Mouse (Mus musculus) heart, embryonic 16.5 days (tissue): ENCODE results near the gene Gzf1. TPM values are rescaled to one million over a fixed set of nuclear protein-coding genes. Genes with fewer than 3 reads are reported as not detected.
A peak's percentile ranks its signal among the peaks of the same experiment; 100 is the strongest.

Experiments
- ATAC-seq: fragments of 200-750 bp; cut with Nextera tagmentation; replicated peaks from 2 replicates; pipeline ENCODE4 v1.8.0; 2017; ENCODE audit warnings: moderate number of reproducible peaks; ENCODE audit not compliant: insufficient read depth, low FRiP score; ENCODE audit errors: extremely low read depth
- H3K27ac ChIP-seq: fragments of 300-500 bp; sonication (generic); 2 replicates; pipeline ENCODE4 v1.5.1; 2014; ENCODE audit warnings: mild to moderate bottlenecking, low read length, control low read depth, moderate library complexity
- H3K27me3 ChIP-seq: fragments of 300-500 bp; sonication (generic); 2 replicates; pipeline ENCODE4 v1.6.1; 2014; ENCODE audit warnings: low read length, mixed read lengths; ENCODE audit not compliant: control insufficient read depth, insufficient read depth
- H3K36me3 ChIP-seq: fragments of 300-500 bp; sonication (generic); 2 replicates; pipeline ENCODE4 v1.6.1; 2014; ENCODE audit not compliant: control insufficient read depth, insufficient read depth
- H3K4me1 ChIP-seq: fragments of 300-500 bp; sonication (generic); 2 replicates; pipeline ENCODE4 v1.6.1; 2014; ENCODE audit warnings: low read length, mixed read lengths; ENCODE audit not compliant: control insufficient read depth, insufficient read depth
- H3K4me2 ChIP-seq: fragments of 300-500 bp; sonication (generic); 2 replicates; pipeline ENCODE4 v1.6.1; 2014; ENCODE audit warnings: low read depth, mild to moderate bottlenecking, control low read depth, low read length
- H3K4me3 ChIP-seq: fragments of 300-500 bp; sonication (generic); 2 replicates; pipeline ENCODE4 v1.5.1; 2014; ENCODE audit warnings: mild to moderate bottlenecking, control low read depth, low read length
- H3K9ac ChIP-seq: fragments of 300-500 bp; sonication (generic); 2 replicates; pipeline ENCODE4 v1.6.1; 2014; ENCODE audit warnings: low read length, control low read depth
- H3K9me3 ChIP-seq: fragments of 300-500 bp; sonication (generic); replicated peaks from 2 replicates; pipeline ENCODE4 v1.6.1; 2016; ENCODE audit warnings: low read length; ENCODE audit not compliant: control insufficient read depth
- WGBS: fragments of 180-500 bp; shearing (Covaris S2); extraction: QIAGEN DNeasy Blood & Tissue Kit; methylation state at CpG from one replicate; pipeline ENCODE4 v1.1.7; 2014; 5-methylcytosine and 5-hydroxymethylcytosine counted together
- polyA plus RNA-seq: library from polyadenylated mRNA; unstranded; fragments of >200 nt; fragmentation: Nextera tagmentation; extraction: Ambion mirVana; gene quantifications from 2 replicates; pipeline ENCODE4 v1.2.1, GENCODE M21; 2015

Gene Gzf1
- polyA plus RNA-seq, 1 experiment from 2014 or later: 15.9 TPM

DNA sequence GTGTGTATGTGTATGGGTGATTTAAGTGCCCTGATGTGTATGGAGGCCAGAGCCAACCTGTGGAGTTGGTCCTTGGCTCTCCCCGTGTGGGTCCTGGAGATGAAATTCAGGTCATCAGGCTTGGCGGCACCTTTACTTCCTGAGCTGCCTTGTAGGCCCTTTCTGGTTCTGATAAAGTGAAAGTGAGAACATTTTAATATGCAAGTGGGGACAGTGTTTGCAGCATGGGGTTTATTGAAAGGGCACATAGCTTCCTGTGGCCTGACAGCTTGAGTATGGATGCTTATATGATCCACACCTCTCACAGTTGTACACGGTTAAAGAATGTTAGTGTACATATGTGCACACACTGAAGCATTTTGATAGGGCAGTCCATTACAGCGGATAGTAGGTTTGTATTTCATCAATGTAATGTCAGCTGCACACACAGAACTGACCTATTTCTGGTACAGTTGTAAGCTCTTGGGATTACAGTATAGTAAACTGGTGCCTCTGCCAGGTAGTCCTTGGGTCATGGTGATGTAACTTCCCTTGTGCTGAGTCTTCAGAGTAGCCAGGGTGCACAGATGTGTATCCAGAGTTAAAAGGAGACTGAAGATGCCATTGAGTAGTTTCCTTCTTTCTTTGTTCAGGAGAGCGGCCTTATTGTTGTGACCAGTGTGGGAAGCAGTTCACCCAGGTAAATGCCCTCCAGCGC lies 8.8 kb downstream of the Gzf1 start:
- no peak for ATAC-seq
- WGBS: 94% methylated on average over 6 of the region's 6 CpGs

DNA sequence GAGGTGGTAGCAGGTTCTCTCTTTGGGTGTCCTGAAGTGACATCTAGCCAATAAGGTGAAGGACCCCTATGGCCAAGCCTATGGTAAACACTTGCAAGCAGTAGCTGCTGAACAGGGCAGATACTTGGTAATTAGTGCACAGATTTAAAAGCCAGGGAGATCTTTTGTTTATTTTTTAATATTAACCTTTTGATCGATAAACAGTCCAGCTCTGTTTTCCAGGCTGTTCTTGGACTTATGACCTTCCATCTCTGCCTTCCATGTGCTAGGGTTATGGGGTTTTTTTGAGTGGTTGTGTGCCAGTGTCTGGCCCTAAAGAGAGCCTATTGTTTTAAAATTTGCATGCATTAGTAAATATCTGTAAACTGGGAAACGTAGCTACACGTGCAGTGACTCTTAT lies 9.5 kb downstream of the Gzf1 start:
- WGBS: 89% methylated on average over 3 of the region's 3 CpGs
- Histone ChIP-seq H3K27ac (no peak overlapping the region), H3K9ac (no peak overlapping the region), H3K27me3 (no peaks in the 10 kb centered on the region), H3K4me1 (no peaks in the 10 kb centered on the region; the same call in 1 of the 2 replicates), H3K4me2 (no peak overlapping the region), H3K9me3 (no peaks in the 10 kb centered on the region), H3K4me3 (no peak overlapping the region), H3K36me3 (peaks cover 53% of the 10 kb centered on the region)
- no peak for ATAC-seq

More for the DNA sequence above, 8.8 kb downstream of the Gzf1 start:
- peaks cover 55% of the 10 kb centered on the region for H3K36me3 ChIP-seq
- H3K4me1 ChIP-seq: no peaks in the 10 kb centered on the region; the same call in 1 of the 2 replicates
- H3K4me2 ChIP-seq: no peak overlapping the region
- no peak overlapping the region for H3K9ac ChIP-seq
- no peaks in the 10 kb centered on the region for H3K27me3 ChIP-seq
- H3K27ac ChIP-seq: no peak overlapping the region
- H3K4me3 ChIP-seq: no peak overlapping the region
- no peaks in the 10 kb centered on the region for H3K9me3 ChIP-seq

DNA sequence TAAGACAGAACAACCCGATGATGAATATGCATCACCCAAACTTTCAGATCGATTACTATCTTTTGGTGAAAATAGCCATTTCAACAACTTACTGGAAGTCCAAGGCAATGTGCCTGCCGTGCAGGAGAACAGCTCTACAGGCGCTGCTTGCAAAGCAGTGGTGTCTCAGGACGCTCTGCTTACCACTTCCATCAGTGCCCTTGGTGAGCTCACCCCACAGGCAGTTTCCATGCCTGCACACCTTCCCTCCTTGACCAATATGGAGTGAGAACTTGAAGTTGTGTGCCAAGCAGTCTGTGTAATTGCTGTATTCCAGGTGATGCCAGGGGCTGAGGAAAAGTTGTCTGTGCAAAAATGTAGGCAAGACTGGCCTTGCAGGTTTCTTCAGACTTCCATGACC lies 10.0 kb downstream of the Gzf1 start:
- Histone ChIP-seq H3K36me3 (peaks cover 51% of the 10 kb centered on the region), H3K27me3 (no peaks in the 10 kb centered on the region), H3K4me3 (no peak overlapping the region), H3K9ac (no peak overlapping the region), H3K4me2 (no peak overlapping the region), H3K4me1 (no peaks in the 10 kb centered on the region; the same call in 1 of the 2 replicates), H3K9me3 (no peaks in the 10 kb centered on the region), H3K27ac (no peak overlapping the region)
- WGBS: 87% methylated on average over 5 of the region's 5 CpGs
- ATAC-seq: no peak

DNA sequence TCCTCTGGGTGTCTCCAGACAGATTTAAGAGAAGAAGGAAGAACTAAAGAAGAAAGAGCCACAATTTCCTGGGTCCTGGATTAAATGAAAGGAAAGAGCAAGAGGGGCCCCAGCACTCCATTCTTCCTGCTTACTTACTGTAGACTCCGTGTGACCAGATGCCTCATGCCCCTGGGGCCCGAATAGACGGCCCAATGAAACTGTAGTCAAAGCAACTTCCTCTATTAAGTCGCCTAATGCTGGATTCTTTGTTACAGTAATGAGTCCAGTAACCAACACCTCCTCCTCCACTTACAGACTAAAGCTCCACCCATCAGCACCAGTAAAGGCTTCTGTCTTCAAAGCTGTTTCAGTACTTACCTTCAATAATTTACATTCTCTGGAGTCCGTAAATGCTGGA lies 17.7 kb downstream of the Gzf1 start:
- Histone ChIP-seq H3K4me3 (no peak overlapping the region), H3K9me3 (no peaks in the 10 kb centered on the region), H3K27me3 (no peaks in the 10 kb centered on the region), H3K9ac (no peak overlapping the region), H3K4me2 (no peak overlapping the region), H3K4me1 (no peaks in the 10 kb centered on the region), H3K27ac (no peak overlapping the region), H3K36me3 (peaks cover 30% of the 10 kb centered on the region)
- ATAC-seq: no peak
- WGBS: 82% methylated on average over 5 of the region's 5 CpGs

DNA sequence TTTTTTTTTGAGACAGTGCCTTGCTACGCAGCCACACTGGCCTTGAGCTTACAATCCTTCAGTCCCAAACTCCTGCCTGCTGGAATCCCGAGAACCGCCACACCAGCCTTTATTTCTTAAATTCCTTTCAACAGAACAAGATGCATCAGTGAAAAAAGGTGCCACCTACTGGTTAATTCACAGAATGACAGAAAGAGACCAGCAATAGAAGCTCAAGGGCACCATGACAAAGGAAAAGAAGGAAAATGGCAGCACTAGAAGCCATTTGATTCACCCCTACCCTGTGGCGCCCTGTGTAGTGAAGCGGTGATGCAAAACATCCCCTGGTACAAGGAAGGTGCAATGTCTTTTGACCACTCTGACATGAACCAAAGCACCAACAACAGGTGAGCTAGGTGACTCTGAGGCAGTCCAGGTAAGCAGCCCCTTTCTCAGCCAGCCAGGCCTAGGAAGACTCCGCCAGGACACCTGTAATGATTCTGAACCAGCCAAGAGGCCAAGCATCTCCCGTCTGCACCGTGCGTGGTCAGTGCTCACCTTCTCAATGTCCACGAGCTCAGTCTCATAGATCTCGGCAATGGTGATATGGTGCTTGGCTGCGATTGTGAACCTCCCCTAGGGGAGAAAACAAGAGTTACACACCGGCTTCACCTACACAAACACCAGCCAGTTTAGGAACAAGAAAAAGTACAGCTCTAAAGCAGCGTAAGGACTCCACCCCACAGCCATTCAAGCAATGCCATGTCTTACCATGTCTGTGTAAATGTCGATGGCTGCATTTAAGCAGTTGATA lies 25.8 kb downstream of the Gzf1 start:
- 77% methylated on average over 15 of the region's 15 CpGs for WGBS
- no peak overlapping the region for H3K4me3 ChIP-seq
- no peak; the same call in 1 of the 2 replicates for ATAC-seq
- no peak overlapping the region for H3K27ac ChIP-seq
- H3K4me1 ChIP-seq: no peaks in the 10 kb centered on the region; the same call in 1 of the 2 replicates
- no peak overlapping the region for H3K9ac ChIP-seq
- H3K27me3 ChIP-seq: no peaks in the 10 kb centered on the region
- H3K9me3 ChIP-seq: no peaks in the 10 kb centered on the region
- peaks cover 4% of the 10 kb centered on the region for H3K36me3 ChIP-seq
- no peak overlapping the region for H3K4me2 ChIP-seq

DNA sequence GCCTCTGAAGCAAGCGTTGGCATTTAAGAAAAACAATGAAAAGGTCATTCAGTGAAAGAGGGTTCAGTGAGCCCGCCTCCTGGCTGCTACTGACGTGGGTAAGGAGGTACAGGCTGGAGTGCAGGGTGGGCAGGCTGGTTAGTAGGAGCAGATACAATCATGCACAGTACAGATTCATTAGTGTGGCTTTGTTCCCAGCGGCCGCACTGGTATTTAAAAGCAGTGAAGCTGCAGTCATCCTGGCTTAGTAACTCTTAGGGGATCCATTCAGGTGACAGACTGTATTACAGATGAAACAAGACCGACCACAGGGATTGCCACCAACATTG lies 26.3 kb downstream of the Gzf1 start:
- no peak overlapping the region for H3K27ac ChIP-seq
- no peak for ATAC-seq
- no peak overlapping the region for H3K9ac ChIP-seq
- WGBS: 84% methylated on average over 6 of the region's 6 CpGs
- no peaks in the 10 kb centered on the region; the same call in 1 of the 2 replicates for H3K4me1 ChIP-seq
- no peak overlapping the region for H3K4me3 ChIP-seq
- no peaks in the 10 kb centered on the region for H3K9me3 ChIP-seq
- H3K36me3 ChIP-seq: peaks cover 6% of the 10 kb centered on the region
- no peaks in the 10 kb centered on the region for H3K27me3 ChIP-seq
- H3K4me2 ChIP-seq: no peak overlapping the region

DNA sequence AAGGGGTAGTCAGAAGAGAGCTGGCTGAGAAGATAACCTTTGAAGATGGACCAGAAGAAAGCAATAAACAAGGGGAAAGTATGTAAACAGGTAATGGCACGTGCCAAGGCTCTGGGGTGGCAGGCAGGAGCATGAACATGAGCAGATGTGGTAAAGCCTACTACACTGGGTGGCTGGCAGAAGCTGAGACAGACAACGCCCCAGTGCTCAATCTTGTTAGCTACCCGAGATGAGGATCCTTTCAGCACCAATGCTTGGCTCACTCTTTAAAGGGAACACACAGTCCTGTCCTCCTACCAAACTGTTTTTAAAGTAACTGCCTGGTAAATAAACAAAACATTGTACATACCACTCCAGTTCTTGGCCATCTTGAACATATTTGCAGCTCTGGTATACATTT lies 31.5 kb downstream of the Gzf1 start:
- H3K4me3 ChIP-seq: no peak overlapping the region
- no peaks in the 10 kb centered on the region for H3K9me3 ChIP-seq
- no peak for ATAC-seq
- 82% methylated on average over 3 of the region's 3 CpGs for WGBS
- peaks cover 3% of the 10 kb centered on the region; the same call in 1 of the 2 replicates for H3K36me3 ChIP-seq
- no peak overlapping the region for H3K27ac ChIP-seq
- H3K4me2 ChIP-seq: no peak overlapping the region
- H3K27me3 ChIP-seq: no peaks in the 10 kb centered on the region
- H3K9ac ChIP-seq: no peak overlapping the region
- H3K4me1 ChIP-seq: peaks cover 4% of the 10 kb centered on the region

DNA sequence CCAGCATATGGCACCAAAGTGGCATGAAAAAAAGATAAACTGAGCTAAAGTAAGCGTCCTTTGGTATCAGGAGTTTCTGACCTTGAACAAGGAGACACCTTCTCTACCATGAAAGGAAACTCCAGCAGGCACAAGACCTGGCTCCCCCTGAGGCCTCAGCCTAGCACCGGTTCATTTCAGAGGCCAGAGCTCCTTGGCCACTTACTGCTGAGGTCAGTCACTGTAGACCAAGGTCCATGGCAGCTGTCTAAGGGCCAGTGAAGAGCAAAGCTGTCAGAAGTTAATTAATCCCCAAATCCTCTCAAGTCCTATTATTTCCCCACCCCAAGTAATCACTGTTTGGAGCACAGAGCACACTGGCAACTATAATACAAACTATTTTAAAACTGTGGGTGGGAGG lies 36.2 kb downstream of the Gzf1 start:
- 46% methylated on average over 2 of the region's 2 CpGs for WGBS
- H3K27ac ChIP-seq: peak overlapping the region; percentile 68

DNA sequence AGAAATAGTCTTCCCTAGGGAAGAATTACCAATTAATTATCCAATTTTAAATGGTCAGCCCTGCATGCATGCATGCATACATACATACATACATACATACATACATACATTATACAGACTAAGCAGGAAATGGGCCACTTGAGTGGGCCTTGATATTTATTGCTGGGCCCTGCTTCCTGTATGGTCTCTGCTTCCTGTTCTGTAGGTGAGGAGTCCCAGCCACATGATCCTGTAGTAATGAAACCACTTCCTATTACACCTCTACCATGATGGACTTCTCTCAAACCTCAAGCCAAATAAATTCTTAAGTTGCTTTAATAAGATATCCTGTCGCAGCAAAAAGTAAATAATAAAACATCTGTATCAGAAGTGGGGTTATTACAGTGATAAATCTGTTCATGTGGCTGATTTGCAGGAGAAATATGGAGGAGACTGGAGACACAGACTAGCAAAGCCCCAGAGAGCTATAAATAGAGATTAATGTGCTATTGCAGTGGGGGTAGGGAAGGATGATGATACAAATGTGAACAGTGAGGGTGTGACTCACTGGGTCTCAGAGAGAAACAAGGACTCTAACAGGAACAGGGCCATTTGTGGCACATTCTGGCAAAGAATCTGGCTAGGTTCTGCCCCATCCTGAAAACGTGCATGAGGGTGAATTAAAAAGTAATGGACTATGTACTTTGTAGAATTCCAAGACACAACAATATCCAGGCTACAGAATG lies 38.6 kb downstream of the Gzf1 start:
- H3K4me1 ChIP-seq: peaks cover 12% of the 10 kb centered on the region
- H3K27ac ChIP-seq: no peak overlapping the region
- H3K4me2 ChIP-seq: no peak overlapping the region
- no peak overlapping the region for H3K9ac ChIP-seq
- no peaks in the 10 kb centered on the region for H3K27me3 ChIP-seq
- no peak overlapping the region for H3K4me3 ChIP-seq
- H3K36me3 ChIP-seq: no peaks in the 10 kb centered on the region
- no peaks in the 10 kb centered on the region for H3K9me3 ChIP-seq
- ATAC-seq: no peak
- WGBS: 53% methylated on average over 2 of the region's 2 CpGs

More for the DNA sequence above, 36.2 kb downstream of the Gzf1 start:
- ATAC-seq: peak; percentile 67; the same call in 1 of the 2 replicates
- Histone ChIP-seq H3K9me3 (no peaks in the 10 kb centered on the region), H3K4me2 (no peak overlapping the region), H3K4me3 (no peak overlapping the region), H3K9ac (no peak overlapping the region), H3K4me1 (peaks cover 12% of the 10 kb centered on the region), H3K27me3 (no peaks in the 10 kb centered on the region), H3K36me3 (no peaks in the 10 kb centered on the region)
